Mouse (Mus musculus) bone marrow, adult 2 months (tissue): Measurements from ENCODE around the gene Scgb1c1.

Source experiments
- CTCF ChIP-seq: fragments of 200-500 bp; IDR thresholded peaks from 2 replicates; pipeline ENCODE4 v1.5.1; 2011; ENCODE audit warnings: low read length, control low read depth; ENCODE audit not compliant: control insufficient read depth, insufficient read depth
- POLR2A ChIP-seq: fragments of 200-500 bp; IDR thresholded peaks from 2 replicates; pipeline ENCODE4 v1.6.1; 2011; ENCODE audit warnings: low read depth, mild to moderate bottlenecking, control low read depth, low read length, borderline replicate concordance; ENCODE audit not compliant: control insufficient read depth

DNA sequence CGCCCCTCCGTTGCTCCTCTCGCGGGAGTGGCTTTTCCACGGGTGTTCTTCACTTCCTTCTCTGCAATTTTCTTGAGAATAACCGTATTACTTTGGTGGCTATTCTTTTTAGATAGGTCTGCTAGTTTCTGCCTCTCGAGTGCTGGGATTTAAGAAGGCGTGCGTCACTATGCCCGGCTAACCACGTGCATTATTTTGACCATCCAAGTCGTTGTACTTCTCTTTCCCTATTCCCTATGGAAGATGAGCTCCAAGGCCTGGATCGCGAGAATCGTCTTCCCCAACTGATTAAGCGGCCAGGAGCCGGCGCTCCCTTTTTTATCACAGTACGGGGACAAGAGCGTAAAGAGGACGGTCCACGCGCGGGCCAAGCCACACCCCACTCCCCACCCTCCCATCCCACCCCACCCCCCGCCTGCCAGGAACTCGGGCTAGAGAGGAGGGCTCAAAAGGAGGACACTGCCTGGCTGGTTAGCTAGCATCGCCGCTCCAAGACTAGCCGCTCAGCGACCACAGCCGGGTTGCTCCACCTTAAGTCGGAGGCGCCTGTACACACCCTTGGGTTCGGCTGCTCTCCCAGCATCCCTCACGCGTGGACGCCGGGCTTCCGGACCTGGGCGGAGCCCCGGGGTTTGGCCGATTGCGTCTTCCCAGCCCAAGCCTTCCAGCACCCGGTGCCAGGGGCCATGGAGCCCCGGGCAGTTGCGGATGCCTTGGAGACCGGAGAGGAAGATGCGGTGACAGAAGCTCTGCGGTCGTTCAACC lies 11.6 kb downstream of the Scgb1c1 start, which contains the start of gene Ric8a:
- TF ChIP-seq CTCF (no peak), POLR2A (peak; percentile 72; the same call in 1 of the 2 replicates)
